Mouse (Mus musculus) adrenal gland, postnatal 14 days (tissue): ENCODE measurements at regions not wholly inside any gene's neighbourhood (a gene's known extent, or its start where the extent isn't known, plus 50 kb on each side); places are given as distances from the start of the nearest gene placed in this dataset.
A peak's percentile ranks its signal among the peaks of the same experiment; 100 is the strongest.
"Not testable (repeated sequence)": the region's sequence is repeated elsewhere in the genome, so short reads cannot be mapped to it uniquely, and the experiment has no call there.

Experiments
- DNase-seq: peaks from one replicate; pipeline ENCODE4 v3.0.0; 2021; ENCODE audit warnings: mixed read lengths

DNA sequence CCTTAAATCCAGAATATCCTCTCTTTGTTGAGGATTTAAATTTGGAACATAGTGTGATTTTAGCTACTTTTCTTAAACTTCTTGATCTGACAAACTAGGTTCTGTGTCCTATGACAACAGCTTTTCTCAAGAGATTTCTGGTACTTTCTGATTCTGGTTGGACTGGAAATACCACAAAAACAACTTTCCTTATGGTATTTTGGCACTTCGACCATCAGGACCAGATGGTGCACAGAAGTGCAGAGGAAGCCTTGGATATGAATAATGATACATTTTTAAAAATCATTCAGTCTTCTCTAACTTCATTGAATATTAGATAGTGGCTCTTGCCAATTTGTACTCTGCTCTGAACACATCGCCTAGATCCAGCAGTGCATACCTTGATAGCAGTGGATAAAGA is 303.8 kb upstream of the Flrt2 start:
- no peak for DNase-seq

DNA sequence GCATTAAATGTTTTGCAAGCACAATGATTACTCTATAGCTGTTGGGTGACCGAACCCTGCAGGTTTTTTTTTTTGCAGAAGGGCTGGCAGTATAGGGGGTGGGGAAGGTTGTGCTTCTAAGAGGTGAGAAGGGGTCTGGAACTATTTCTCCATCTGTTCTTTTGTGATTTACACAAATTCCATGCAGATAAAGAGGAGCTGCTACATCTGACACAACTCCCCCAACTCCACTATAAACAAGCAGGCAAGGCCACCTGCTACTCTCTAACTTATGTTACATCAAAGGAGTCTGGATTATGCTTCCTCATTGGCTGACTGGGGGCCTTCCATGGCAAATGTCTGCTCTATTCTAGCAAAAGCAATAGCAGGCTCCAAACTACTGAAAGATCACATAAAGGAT is 299.2 kb upstream of the Flrt2 start:
- no peak for DNase-seq

DNA sequence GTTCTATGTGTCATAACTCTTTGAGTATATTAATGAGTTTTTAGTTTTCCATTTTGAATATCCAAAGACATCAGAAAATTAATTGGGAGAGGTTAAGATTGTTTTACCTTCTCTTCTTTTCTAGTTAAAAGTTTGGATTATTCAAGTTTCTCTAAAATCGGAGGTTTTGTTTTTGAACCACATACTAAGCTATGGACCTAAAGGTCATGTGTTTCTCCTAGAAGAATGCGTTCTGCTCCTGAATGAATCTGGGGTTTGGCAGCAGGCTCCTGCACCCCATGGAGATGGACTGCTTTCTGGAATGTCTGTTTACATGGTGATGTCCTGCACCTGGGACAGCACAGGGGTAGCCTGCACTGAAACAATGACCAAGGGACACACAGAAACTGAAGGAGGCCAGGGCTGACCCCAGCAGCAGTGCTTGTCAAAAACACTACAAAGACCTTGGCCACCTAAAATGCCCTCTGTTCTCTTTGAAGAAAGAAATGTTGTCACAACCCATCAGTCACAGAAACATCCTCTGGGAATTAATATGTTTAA is 297.0 kb upstream of the Flrt2 start:
- DNase-seq: no peak

DNA sequence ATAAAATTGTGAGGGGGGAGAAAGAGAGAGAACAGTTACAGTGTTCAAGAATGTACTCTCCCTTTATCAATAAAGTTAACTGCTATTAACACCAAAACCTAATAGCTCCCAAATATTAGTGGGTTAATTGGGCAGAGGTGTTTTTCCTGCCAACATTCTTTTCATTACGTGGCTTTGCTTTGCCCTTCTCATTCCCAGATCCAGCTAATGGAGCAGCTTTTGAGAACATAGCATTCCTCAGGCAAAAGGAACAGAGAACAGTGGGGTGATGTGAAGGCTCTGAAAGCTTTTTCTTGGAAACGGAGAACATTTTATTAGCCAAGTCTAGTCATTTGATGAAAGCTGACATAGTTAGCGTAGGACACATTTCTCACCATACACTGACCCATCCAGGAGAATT is 271.2 kb upstream of the Flrt2 start:
- no peak for DNase-seq

DNA sequence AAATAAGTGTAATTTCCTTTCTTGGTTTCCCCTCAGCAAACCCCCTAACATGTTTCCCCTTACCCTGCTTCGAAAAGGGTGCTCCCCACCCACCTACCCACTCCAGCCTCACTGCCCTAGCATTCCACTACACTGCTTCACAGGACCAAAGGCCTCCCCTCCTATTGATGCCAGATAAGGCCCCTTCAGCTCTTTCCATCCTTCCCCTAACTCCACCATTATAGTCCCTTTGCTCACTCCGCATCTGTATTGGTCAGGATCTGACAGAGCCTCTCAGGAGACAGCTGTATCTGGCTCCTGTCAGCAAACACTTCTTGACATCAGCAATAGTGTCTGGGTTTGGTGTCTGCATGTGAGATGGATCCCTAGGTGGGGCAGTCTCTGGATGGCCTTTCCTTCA is 267.3 kb upstream of the Flrt2 start:
- DNase-seq: no peak

DNA sequence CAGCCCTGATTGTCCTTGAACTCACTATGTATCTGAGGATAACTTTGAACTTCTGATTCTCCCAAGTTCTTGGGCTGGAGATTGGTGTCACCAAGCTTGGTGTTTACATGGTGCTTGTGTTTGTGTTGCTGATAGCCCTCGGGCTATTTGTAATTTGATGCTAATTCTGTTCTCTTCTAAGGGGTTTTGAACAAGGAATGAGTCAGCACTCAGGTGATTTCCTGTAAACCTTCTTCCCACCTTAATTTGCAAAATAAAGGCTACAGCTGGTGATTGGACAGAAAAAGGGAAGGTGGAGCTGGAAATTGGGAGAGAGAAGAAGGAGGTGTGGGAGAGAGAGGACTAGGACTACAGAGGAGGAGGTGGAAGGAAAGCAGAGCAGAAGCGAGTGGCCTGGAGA is 254.8 kb upstream of the Flrt2 start:
- no peak for DNase-seq

DNA sequence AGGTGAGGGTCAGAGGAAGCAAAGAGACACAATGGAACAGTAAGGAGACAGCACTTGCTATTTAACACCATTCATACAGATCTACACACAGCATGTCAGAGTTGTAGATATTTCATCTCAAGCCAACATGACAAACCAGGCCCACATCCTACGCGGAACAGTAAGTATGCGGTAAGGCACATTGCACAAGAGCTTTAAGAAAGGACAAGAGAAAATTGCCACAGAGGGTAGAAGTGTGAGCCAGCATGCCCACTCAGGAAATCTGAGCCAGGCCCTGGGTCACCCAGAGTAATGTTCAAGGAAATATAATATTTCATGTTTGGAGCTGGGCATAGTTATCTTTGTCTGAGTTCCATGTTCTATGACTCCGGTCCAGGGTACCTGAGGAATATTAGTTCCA is 234.5 kb upstream of the Flrt2 start:
- DNase-seq: no peak

DNA sequence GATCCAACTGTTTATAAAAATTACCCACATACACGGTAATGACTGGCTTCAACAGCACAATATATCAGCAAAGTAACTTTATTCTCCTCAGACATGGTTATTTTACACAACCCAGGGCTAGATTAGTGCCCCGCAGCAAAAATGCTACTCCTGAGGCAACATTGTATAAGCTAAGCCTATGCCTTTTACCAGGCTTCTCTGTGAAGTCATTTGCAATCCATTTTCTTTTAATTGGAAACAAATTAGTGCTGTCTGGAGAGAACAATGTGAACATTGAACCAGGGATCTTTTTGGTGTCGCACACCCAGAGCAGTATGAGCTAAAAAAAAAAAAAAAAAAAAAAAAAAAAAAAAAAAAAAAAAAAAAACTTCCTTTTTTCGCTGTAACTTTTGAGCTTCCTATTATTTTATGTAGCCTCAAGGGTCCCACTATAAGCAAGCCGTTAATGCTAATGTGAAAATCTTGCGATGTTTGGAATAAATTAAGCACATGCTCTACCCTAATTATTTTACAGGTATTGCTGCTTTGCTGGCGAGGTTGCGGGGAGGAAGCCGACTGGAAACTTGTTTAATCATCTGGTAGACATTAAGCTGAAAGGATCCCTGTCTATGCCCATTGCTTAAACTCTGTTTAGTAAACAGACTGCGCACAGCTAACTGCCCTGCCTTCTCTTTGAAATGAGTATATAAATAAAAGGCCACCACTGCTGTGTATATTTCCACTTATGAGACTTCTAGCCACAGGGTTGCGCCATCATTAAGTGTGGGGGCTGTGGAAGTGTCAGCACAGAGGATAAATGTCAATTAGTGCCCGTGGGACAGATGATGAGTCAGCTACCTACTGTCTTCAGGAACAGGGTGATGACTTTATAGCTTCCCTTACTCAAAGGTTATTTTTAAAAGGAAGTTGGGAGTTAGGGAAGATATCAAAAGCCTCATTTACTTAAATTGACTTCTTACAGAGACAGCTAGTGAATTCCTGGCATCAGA is 225.2 kb upstream of the Flrt2 start:
- DNase-seq: no peak

DNA sequence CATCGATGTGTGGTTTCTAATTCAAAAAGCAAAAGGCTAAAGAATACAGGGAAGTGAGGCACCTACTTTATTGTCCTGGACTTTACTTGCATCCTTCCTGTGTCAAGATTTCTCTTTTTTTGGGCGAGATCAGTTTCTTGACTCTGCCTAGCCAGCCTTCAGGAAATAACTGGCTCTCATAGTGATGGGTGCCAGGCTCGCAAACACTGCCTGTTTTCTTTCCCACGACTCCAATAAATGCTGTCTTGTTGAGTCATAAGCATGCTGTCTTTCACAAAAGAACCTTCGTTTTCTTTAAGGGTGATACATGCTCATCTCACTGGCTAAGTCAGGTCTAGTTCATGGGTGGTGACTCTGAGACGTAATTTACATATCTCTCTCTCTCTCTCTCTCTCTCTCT is 222.1 kb upstream of the Flrt2 start:
- no peak for DNase-seq

DNA sequence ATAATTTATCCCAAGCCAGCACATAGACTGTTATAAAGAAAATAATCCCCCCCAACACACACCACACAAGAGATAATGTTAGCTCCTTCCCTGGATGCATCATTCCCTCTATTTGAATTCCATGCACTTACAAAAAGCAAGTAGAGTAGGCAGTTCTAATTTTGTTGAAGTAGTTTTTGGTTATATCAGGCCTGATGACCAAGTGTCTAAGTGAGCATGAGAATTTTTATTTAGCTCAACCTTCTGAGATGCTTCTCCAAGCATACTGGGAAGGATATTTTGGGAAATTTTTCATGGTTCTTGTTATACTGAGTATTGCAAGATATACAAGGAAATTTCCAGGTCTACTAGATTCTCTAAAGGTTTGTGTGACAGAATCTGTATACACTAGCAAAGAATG is 205.5 kb upstream of the Flrt2 start:
- no peak for DNase-seq

DNA sequence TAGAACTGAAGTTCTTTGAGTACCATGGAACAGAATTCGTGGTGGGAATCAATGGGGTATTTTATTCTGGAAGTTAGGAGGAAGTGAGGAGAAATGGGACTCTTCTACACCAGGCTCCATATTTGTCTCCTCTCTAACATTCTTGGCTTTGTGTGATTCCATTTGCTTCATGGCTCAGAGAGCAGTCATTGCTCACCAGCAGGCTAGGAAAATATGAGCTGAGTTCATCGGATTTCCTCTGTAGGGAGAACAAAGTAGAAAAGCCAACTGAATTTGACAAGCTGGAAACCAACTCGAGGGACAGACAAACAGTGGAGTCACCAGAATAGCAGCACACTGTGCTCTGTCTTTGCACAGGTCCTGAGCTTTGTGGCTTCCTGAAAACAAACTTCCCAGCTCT is 203.7 kb upstream of the Flrt2 start:
- DNase-seq: no peak

DNA sequence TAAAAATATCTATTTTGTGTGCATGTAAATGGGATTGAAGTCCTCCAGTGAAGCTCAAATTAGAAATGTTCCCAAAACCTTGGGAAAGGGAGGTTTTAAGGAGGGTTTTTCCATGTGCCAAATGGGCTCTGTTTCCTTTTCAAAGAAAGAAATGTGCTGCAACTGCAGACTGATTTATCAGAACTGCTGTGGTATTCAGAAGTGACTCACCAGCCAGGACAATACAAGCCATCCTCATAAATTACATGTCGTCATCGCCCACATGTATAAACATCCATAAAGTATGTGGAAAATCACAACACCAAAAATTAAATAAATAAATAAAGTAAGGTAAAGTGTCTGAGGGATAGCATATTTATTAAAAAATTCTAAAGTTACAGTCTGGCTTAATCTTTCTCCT is 202.7 kb upstream of the Flrt2 start:
- no peak for DNase-seq

DNA sequence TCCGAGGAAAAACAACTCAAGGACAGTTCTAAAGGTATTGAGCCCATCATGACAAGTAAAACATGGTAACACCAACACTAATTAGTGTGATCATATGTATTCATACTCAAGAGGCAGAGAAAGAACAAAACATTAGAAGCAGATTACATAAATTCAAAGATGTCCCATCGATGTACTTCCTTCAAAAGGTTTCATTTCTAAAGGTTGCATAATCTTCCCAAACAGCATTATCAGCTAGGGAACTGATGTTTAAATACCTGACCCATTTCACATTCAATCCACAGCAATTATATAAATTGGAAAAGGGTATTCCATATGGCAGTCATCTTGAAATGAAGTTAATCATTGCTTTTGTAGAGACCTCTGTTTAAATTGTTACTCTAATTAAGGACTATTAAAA is 202.2 kb upstream of the Flrt2 start:
- DNase-seq: no peak

DNA sequence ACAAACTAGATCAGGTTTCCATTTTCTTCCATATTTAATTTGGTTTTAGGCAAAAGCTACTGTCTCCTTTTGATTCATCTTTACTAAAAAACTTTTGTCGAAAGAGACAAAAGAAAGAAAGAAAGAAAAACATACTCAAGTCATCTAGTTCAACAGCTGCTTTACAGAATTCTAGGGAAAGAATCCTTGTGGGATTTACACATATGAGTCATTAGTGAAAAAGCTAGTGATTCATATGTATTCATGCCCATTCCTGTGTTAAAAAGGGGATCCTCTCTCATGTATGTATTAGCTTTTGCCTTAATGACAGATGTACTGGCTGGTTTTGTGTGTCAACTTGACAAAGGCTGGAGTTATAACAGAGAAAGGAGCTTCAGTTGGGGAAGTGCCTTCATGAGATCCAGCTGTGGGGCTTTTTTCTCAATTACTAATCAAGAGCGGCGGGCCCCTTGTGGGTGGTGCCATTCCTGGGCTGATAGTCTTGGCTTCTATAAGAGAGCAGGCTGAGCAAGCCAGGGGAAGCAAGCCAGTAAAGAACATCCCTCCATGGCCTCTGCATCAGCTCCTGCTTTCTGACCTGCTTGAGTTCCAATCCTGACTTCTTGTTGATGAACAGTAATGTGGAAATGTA is 200.1 kb upstream of the Flrt2 start:
- not testable (repeated sequence) for DNase-seq

DNA sequence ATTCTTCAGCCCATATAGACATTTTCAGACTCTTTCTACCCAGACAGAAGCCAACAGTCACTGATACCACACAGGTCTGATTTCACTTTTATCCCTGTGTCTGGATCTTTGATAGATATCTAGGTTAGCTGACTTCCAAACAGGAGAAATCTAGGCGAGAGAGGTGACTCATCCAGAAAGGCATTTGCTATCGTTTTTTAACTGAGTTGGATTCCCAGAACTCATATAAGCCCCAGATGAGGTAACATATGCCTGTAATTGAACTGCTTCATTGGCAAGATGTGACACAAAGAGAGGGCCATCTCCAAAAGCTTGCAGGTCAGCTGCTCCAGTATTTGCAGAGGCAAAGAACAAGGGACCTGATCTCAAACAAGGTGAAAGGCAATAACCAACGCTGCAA is 190.6 kb upstream of the Flrt2 start:
- DNase-seq: no peak

DNA sequence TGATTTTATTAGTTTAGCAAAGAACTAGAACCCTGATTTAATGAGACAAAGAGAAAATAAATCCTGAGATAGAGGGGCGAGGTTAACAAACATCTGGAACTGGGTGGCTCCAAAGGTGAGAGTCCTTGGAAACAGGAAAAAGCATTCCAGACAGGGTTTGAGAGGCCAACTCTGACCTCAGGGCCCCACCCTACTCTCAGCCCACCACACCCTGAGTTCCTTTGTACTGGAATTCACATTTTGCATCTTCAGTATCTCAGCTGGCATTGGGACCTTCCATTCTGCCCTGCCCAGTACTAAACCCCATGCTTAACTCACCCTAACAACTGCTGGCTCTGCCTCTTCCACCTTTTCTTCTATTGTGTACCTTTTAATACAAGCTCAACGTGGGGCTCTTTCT is 172.0 kb upstream of the Flrt2 start:
- DNase-seq: no peak

DNA sequence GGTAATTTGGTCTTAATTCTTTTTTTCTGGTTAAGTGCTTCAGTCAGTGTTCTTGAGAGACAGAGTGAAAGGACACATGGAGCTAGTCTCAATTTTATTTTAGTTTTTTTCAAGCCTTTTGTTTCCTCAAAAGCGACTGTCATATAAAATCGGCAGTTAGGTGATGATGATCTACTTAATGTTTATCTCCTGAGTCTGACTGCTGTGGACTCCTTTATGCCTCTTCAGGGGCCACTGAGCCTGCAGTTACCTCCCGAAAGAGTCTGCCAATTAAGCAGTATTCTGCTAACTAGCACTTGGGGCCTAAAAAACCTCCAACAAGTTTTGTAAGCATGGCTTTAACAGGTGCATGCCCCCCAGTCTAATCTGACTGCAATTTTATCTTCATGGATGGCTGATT is 170.0 kb upstream of the Flrt2 start:
- no peak for DNase-seq

DNA sequence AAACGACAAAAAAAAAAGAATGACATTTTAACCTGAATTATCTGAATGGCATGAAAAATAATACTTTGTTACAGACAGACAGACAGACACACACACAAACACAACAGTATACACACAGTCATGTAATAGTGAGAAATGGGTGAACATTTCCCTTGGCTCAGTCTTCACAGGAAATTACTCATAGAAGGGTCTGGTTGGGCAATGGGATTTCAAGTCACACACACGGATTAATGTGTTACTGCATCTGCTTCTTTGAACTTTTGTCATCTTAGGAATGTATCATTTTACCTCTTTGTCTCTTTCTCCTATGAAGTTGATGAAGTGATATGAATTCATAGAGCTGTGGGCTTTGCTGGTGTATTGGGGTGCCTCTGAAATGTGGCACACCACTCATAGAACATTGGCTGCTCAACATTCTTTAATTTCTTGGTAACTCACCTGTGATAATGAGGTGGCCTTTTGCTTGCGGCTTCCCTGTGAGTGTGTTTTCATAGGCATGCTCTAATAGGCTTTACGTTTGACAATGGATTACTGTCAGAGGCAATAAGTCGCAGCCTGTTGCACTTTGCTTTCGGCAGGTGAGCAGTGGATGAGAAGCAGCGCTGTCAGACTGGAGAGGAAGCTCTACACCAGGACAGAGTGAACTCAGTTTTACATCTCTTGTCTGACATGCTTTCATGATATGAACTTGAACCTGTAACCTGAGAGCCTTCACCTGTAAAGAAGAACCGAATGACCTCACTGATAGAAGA is 158.0 kb upstream of the Flrt2 start:
- no peak for DNase-seq

DNA sequence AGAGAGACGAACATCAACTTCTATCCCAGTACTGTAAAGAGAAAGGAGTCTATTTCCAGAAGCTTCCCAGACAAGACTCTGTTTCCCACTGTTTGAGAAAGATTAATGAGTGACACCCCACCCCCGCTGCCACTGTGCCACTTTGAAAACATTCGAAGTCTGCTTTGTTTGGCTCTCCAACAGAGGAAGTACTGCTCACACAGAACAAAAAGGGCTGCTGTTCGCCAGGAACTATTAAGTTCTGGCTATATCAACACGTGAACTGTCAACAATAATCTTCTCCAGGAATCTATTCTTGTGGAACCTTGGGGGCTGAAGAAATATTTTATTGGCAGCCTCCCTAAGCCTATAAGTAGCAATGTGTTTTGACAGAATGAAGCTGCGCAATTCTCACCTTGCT is 144.7 kb upstream of the Flrt2 start:
- DNase-seq: peak; percentile 7

DNA sequence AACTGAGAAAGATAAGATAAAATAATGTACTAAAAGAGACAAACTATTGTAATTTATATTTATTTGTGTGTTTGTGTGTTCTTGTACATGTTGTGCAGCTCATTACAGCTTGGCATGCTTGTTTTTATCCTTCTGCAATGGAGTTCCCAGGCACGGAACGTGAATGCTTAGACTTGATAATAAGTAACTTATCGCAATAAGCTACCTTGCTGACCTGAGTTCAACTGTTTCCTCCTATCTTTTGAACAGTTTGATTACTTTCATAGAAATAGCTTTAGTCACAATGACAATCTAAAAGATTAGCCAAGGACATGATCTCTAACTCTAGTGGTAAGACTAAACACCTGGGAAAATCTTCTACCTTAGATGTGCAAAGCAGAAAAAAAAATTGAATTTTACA is 138.9 kb upstream of the Flrt2 start:
- DNase-seq: no peak

DNA sequence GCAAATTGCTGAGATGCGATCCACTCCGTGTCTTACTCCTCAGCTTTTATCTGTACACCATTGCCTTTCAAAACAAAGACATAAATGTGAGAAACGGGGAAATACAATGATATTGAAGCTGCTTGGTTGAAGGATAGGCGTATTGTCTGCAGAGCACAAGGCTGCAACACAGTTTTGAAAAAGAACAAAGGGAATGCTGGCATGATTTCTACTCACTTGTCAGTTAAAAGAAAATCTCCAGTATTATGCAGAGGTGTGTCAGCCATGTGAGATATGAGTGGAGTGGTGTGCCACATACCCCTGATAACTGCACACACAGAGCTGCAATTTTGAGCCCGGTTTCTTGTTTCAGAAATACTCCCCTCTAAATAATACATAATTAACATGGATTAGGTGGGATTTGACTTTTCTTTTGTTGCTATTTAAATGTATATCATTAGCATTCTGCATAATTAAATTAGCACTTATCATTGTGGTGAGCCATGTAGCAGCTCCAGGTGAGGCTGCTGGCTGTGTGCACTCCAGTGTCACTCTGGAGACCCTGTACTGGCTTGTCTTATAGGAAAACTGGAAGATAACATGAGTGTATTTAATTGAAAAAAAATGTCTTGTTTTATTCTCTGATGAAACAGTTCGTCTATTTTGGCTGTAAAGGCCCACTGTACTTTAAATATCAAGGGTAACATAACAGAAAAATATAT is 133.2 kb upstream of the Flrt2 start:
- no peak for DNase-seq

DNA sequence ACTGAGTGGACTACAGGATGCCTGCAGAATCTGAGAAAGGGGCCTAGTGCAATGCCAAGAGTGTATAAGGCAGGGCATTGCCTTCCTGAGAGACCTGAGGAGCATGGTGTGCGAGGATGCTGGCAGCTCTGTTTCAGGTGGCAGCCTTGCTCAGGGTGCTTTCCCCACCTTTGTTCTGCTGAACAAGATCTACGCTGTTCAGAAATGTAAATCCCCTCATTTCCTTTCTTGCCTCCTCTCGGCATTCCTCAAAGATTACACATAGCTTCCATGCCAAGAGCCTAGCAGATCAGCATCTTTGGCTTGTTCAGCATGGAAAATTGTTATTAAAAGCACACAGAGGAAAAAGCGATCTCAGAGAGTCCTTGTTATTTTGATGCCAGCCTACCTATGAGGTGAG is 128.6 kb upstream of the Flrt2 start:
- DNase-seq: no peak
